ENCODE assay signal across 8 mouse cellular contexts in genomic region chr11:101467477-101468262, GRCm38 (mm10). TPM values are rescaled to one million over a fixed set of nuclear protein-coding genes. Genes with fewer than 3 reads are reported as not detected.
DNase-seq lines count a peak whose midpoint lies in the region; ATAC-seq and TF ChIP-seq lines count a peak whose summit lies in the region.

No protein-coding gene starts in this region.

- ATAC-seq in heart, embryonic 13.5 days (ENCODE audit: extremely low read depth, insufficient number of reproducible peaks, low FRiP score, low TSS enrichment): peak; percentile 73; the same call in 1 of the 2 replicates
- peak; percentile 57 for ATAC-seq in kidney, postnatal 0 days (replicated peaks; ENCODE audit: low FRiP score, low read depth)
- peak; percentile 76 for ATAC-seq in midbrain, postnatal 0 days (ENCODE audit: low FRiP score)

- H3K4me1 ChIP-seq in bone marrow macrophage, adult 2 months (ENCODE audit: control insufficient read depth, insufficient read depth, low read length): peaks cover 21% of the 10 kb centered on the region
- peaks cover 68% of the 10 kb centered on the region for H3K4me1 ChIP-seq in heart, embryonic 13.5 days
- peaks cover 19% of the 10 kb centered on the region for H3K4me1 ChIP-seq in kidney, postnatal 0 days (replicated peaks; ENCODE audit: insufficient read depth, low read length)
- H3K4me1 ChIP-seq in midbrain, postnatal 0 days (ENCODE audit: insufficient read depth, low read length): peaks cover 22% of the 10 kb centered on the region

- no peaks in the 10 kb centered on the region for H3K9me3 ChIP-seq in heart, embryonic 13.5 days
- no peaks in the 10 kb centered on the region for H3K9me3 ChIP-seq in kidney, postnatal 0 days (replicated peaks; ENCODE audit: low read length)
- H3K9me3 ChIP-seq in midbrain, postnatal 0 days (ENCODE audit: low read length): no peaks in the 10 kb centered on the region

- under 1% methylated on average over 52 of the region's 54 CpGs for WGBS in heart, embryonic 13.5 days
- WGBS in kidney, postnatal 0 days: 2% methylated on average over 50 of the region's 54 CpGs
- 1% methylated on average over 51 of the region's 54 CpGs for WGBS in midbrain, postnatal 0 days

- peak overlapping the region; percentile 86 for H3K9ac ChIP-seq in heart, embryonic 13.5 days
- H3K9ac ChIP-seq in kidney, postnatal 0 days (ENCODE audit: low read depth, low read length): peak overlapping the region; percentile 67
- peak overlapping the region; percentile 86 for H3K9ac ChIP-seq in midbrain, postnatal 0 days (replicated peaks; ENCODE audit: low read length, poor library complexity, severe bottlenecking)

- DNase-seq in CD4-positive helper T cell, adult 2 months (ENCODE audit: low read depth, low spot score): peak; percentile 77
- DNase-seq in fibroblast of lung, adult 2 months (ENCODE audit: low read depth): peak; percentile 69
- DNase-seq in kidney, postnatal 0 days (ENCODE audit: low spot score): peak; percentile 83
- peak; percentile 83 for DNase-seq in liver
- peak; percentile 90 for DNase-seq in midbrain, postnatal 0 days (ENCODE audit: low spot score)
- peak; percentile 43 to 55 for DNase-seq in spleen, postnatal 36 days (ENCODE audit: low spot score in 2 of 2)

- H3K4me2 ChIP-seq in heart, embryonic 13.5 days: peak overlapping the region; percentile 82
- peak overlapping the region; percentile 92 for H3K4me2 ChIP-seq in kidney, postnatal 0 days (ENCODE audit: low read length)
- H3K4me2 ChIP-seq in midbrain, postnatal 0 days (ENCODE audit: low read depth, low read length, poor library complexity, severe bottlenecking): peak overlapping the region; percentile 85

- no peaks in the 10 kb centered on the region for H3K27me3 ChIP-seq in heart, embryonic 13.5 days (replicated peaks)
- H3K27me3 ChIP-seq in kidney, postnatal 0 days (ENCODE audit: insufficient read depth, low read length): no peaks in the 10 kb centered on the region
- no peaks in the 10 kb centered on the region for H3K27me3 ChIP-seq in midbrain, postnatal 0 days (ENCODE audit: insufficient read depth, low read length)

- peak overlapping the region; percentile 2; the same call in 1 of the 2 replicates for H3K27ac ChIP-seq in bone marrow macrophage, adult 2 months (ENCODE audit: insufficient read depth, low read depth, low read length)
- peak overlapping the region; percentile 72 for H3K27ac ChIP-seq in heart, embryonic 13.5 days (replicated peaks)
- H3K27ac ChIP-seq in kidney, postnatal 0 days: peak overlapping the region; percentile 50; the same call in 1 of the 2 replicates
- peak overlapping the region; percentile 89 for H3K27ac ChIP-seq in midbrain, postnatal 0 days (ENCODE audit: low read depth, low read length)

- H3K36me3 ChIP-seq in heart, embryonic 13.5 days: peaks cover 8% of the 10 kb centered on the region
- no peaks in the 10 kb centered on the region for H3K36me3 ChIP-seq in kidney, postnatal 0 days (ENCODE audit: insufficient read depth, low read length)
- peaks cover 9% of the 10 kb centered on the region; the same call in 1 of the 2 replicates for H3K36me3 ChIP-seq in midbrain, postnatal 0 days (ENCODE audit: insufficient read depth, low read length)

- no peak for TF ChIP-seq POLR2A in bone marrow macrophage, adult 2 months (IDR thresholded peaks at IDR 0.05; ENCODE audit: borderline replicate concordance, low read depth, low read length)

- peak overlapping the region; percentile 67 for H3K4me3 ChIP-seq in bone marrow macrophage, adult 2 months (ENCODE audit: insufficient read depth, low read length)
- H3K4me3 ChIP-seq in heart, embryonic 13.5 days: peak overlapping the region; percentile 77
- peak overlapping the region; percentile 82 for H3K4me3 ChIP-seq in kidney, postnatal 0 days (replicated peaks; ENCODE audit: low read depth, low read length)
- peak overlapping the region; percentile 75 for H3K4me3 ChIP-seq in midbrain, postnatal 0 days (ENCODE audit: low read depth, low read length)

- no peak for TF ChIP-seq CTCF in bone marrow macrophage, adult 2 months (IDR thresholded peaks at IDR 0.05; ENCODE audit: low read depth, low read length)
- TF ChIP-seq CTCF in kidney, postnatal 0 days (IDR thresholded peaks at IDR 0.05; ENCODE audit: low read depth): peak; percentile 65; the same call in 1 of the 2 replicates
- TF ChIP-seq CTCF in midbrain, postnatal 0 days (IDR thresholded peaks at IDR 0.05): peak; percentile 77

RNA-seq across cellular contexts. Expression of gene Vat1, which starts 1.6 kb away (rescaled TPM):
- 180 and 202 TPM in 2 replicates for polyA plus RNA-seq in bone marrow macrophage, adult 2 months (2012; ENCODE audit: insufficient read depth, insufficient read length, missing spikeins)
- 28.0 and 28.9 TPM in 2 replicates for polyA plus RNA-seq in heart, embryonic 13.5 days (2015; fragmentation: Nextera tagmentation; extraction: Ambion mirVana)
- polyA plus RNA-seq in kidney, postnatal 0 days (2015; fragmentation: Nextera tagmentation; extraction: Ambion mirVana): 37.7 and 38.6 TPM in 2 replicates
- 313 and 334 TPM in 2 replicates for total RNA-seq in midbrain, postnatal 0 days (2014; rRNA removed)
- polyA plus RNA-seq in midbrain, postnatal 0 days (2015; fragmentation: Nextera tagmentation; extraction: Ambion mirVana): 143 and 146 TPM in 2 replicates

RNA-seq across cellular contexts. Expression of gene Rnd2, which starts 2.9 kb away (rescaled TPM):
- 9.7 and 11.4 TPM in 2 replicates for polyA plus RNA-seq in bone marrow macrophage, adult 2 months (2012; ENCODE audit: insufficient read depth, insufficient read length, missing spikeins)
- 23.5 and 26.4 TPM in 2 replicates for polyA plus RNA-seq in heart, embryonic 13.5 days (2015; fragmentation: Nextera tagmentation; extraction: Ambion mirVana)
- 10.3 and 11.1 TPM in 2 replicates for polyA plus RNA-seq in kidney, postnatal 0 days (2015; fragmentation: Nextera tagmentation; extraction: Ambion mirVana)
- total RNA-seq in midbrain, postnatal 0 days (2014; rRNA removed): 90.5 and 96.3 TPM in 2 replicates
- 95.7 and 104 TPM in 2 replicates for polyA plus RNA-seq in midbrain, postnatal 0 days (2015; fragmentation: Nextera tagmentation; extraction: Ambion mirVana)

RNA-seq across cellular contexts. Expression of gene Ifi35, which starts 19.5 kb away (rescaled TPM):
- 50.6 and 58.7 TPM in 2 replicates for polyA plus RNA-seq in bone marrow macrophage, adult 2 months (2012; ENCODE audit: insufficient read depth, insufficient read length, missing spikeins)
- 11.6 and 13.7 TPM in 2 replicates for polyA plus RNA-seq in heart, embryonic 13.5 days (2015; fragmentation: Nextera tagmentation; extraction: Ambion mirVana)
- polyA plus RNA-seq in kidney, postnatal 0 days (2015; fragmentation: Nextera tagmentation; extraction: Ambion mirVana): 30.0 and 30.8 TPM in 2 replicates
- 1.9 and 3.3 TPM in 2 replicates for total RNA-seq in midbrain, postnatal 0 days (2014; rRNA removed)
- 4.5 TPM in 2 replicates for polyA plus RNA-seq in midbrain, postnatal 0 days (2015; fragmentation: Nextera tagmentation; extraction: Ambion mirVana)

RNA-seq across cellular contexts. Expression of gene Rpl27, which starts 25.6 kb away (rescaled TPM):
- polyA plus RNA-seq in bone marrow macrophage, adult 2 months (2012; ENCODE audit: insufficient read depth, insufficient read length, missing spikeins): 519 and 718 TPM in 2 replicates
- polyA plus RNA-seq in heart, embryonic 13.5 days (2015; fragmentation: Nextera tagmentation; extraction: Ambion mirVana): 222 and 239 TPM in 2 replicates
- polyA plus RNA-seq in kidney, postnatal 0 days (2015; fragmentation: Nextera tagmentation; extraction: Ambion mirVana): 396 and 448 TPM in 2 replicates
- 605 and 614 TPM in 2 replicates for total RNA-seq in midbrain, postnatal 0 days (2014; rRNA removed)
- polyA plus RNA-seq in midbrain, postnatal 0 days (2015; fragmentation: Nextera tagmentation; extraction: Ambion mirVana): 227 and 260 TPM in 2 replicates

RNA-seq across cellular contexts. Expression of gene Ptges3l, which starts 42.5 kb away (rescaled TPM):
- 4.5 and 4.7 TPM in 2 replicates for polyA plus RNA-seq in bone marrow macrophage, adult 2 months (2012; ENCODE audit: insufficient read depth, insufficient read length, missing spikeins)
- 71.6 and 75.1 TPM in 2 replicates for polyA plus RNA-seq in heart, embryonic 13.5 days (2015; fragmentation: Nextera tagmentation; extraction: Ambion mirVana)
- 8.7 and 11.5 TPM in 2 replicates for polyA plus RNA-seq in kidney, postnatal 0 days (2015; fragmentation: Nextera tagmentation; extraction: Ambion mirVana)
- total RNA-seq in midbrain, postnatal 0 days (2014; rRNA removed): 0.66 and 2.7 TPM in 2 replicates
- polyA plus RNA-seq in midbrain, postnatal 0 days (2015; fragmentation: Nextera tagmentation; extraction: Ambion mirVana): 2.9 TPM in 2 replicates

Comparison
In these comparisons a context has a peak if more than half of its experiments do, and no peak if none do; other contexts are left out.
1. Peak in every context shown above with its lines: DNase-seq, ATAC-seq, H3K4me3 ChIP-seq and H3K27ac ChIP-seq.
2. H3K27ac ChIP-seq: peak in every context shown above with its lines; median percentile 89 in midbrain, postnatal 0 days; 72 in heart, embryonic 13.5 days; 50 in kidney, postnatal 0 days; 2 in bone marrow macrophage, adult 2 months.